Mouse (Mus musculus) kidney, adult 8-10 months (tissue): ENCODE data around the gene Slc35g2.

Experiments
- DNase-seq, 2 experiments: peaks; one replicate each; pipeline ENCODE4 v3.0.0; 2022

Gene Slc35g2

DNA sequence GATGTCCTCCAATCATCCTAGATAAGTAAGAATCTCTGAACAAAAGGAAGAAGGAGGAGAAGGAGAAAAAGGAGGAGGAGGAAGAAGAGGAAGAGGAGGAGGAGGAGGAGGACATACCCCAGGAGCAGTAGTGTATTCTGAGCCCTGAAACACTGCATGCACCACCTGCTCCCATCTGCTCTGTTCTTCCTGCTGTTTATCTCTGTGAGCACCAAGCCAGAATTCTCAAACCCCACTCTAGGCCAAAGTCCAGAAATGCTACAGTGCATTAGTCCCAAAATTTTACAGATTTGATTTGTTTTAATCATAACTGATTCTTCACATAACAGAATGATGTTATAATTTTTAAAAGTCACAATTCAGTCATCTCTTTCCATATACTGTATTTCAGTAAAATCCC, 11.9 kb downstream of the Slc35g2 start:
- DNase-seq, result no peak

DNA sequence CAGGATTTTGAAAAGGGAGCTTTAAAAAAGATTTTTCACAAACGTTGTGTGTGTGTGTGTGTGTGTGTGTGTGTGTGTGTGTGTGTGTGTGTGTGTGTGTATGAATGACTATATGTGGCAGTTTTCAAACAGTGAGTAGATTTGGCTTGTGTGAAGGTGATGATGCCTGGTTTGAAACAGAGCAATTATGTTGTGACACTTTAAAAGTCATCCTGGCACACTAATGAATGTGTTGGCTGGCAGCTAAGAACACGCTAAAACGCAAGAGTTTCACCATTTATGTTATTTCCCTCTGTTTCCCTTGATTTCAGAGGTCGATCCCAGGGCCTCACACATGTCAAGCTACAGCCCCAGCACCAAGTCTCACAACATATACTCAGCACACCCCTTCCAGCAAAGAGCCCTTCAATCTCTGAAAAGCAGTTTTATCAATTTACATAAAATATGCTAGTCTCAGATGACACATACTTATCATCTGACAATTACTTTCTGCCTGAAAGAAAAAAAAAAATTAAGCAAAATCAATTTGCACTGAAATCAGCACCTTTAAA, 12.8 kb downstream of the Slc35g2 start:
- no peak for DNase-seq

DNA sequence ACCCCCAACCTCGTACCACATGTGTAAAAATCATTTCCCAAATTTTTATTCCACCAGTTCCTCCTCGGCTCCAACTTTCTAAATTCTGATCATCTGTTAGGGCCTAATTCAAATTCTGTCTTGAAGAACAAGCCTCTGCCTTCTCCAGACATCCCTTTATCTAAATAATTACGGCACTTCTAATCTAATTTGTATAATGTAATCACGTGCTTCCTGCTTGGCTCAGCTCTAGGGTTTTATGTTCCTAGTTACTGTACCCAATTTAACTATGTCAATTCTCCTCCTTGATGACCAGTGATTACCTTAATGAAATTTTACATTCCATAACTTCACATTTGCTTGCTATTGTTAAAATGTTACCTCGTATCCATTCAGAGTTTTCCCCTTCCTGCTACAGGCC, 15.2 kb downstream of the Slc35g2 start:
- no peak for DNase-seq

DNA sequence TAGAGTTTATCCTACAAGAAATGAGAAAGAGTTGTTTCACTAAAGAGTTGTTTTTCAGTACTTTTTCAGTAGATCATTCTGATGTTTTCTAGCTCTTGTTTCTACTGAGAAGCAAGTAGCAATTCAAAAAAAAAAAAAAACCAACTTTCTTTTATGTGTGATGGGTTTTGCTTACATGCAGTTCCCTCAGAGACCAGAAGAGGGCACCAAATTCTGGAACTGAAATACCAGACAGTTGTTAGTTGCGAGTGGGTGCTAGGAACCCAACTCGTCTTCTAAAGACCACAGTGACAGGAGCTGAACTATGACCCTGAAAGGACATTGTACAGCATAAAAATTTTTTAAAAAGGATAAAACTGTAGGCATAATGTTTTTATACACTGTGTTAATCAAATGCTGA, 22.6 kb downstream of the Slc35g2 start:
- DNase-seq, result no peak

DNA sequence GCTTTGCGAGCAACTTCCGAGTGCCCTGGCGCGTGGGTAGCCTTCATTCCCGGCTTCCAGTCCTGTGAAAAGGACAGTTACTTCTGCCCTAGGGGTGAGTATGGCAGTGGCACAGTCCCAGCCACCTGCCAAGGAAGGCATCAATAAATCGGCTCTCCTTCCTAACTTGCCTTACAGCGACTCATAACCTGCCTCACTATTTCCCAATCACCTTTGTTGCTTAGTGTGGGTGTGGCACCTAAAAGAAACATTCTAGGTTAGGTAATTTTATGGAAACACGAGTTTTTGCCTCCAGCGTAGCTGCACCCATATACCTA, 24.3 kb downstream of the Slc35g2 start:
- peak in 1 of 2 experiments; percentile 16 for DNase-seq

DNA sequence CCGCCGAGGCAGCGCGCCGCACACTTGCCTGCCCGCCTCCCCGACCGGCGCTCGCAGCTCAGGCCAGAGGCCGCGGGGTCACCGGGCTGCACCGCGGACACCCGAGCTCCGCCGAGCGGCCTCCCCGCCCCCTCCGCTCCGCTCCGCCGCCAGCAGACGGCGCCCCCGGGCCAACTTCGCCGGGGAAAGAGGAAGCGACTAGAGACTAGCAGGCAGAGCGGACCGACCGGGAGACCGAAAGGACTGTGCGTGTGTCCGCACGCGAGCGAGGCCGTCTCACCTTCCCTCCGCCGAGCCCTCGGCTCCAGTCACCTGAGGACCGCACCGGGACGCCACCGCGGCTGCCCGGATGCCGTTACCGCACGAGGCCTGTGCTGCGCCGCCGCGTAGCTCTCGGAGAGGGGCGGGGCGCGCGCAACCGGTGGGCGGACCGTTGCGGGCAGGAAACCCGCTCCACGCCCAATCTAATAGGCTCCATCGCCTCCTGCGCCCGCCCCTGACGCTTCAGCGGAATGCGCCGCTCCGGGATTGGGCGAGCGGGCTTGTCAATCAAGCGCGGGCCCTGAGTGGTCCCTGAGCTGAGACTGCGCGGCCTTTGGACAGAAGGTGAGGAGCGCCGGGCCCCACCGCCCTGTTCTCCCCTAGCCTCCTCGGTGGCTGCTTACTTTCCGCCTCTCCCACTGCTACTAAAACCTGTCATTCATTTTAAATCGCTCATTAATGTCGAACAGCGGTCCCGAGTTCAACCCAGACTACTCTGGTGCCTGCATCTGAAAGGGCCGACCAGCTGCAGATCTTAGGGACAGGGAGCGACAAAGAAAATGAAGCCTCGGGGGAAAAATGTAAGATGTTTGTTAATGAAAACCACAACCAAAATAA, 24.9 kb downstream of the Slc35g2 start, which contains the start of gene Nck1:
Gene Nck1 (minus strand): TSS at position 420 of the 879 bp plus-strand sequence.
- peak; percentile 99 for DNase-seq

DNA sequence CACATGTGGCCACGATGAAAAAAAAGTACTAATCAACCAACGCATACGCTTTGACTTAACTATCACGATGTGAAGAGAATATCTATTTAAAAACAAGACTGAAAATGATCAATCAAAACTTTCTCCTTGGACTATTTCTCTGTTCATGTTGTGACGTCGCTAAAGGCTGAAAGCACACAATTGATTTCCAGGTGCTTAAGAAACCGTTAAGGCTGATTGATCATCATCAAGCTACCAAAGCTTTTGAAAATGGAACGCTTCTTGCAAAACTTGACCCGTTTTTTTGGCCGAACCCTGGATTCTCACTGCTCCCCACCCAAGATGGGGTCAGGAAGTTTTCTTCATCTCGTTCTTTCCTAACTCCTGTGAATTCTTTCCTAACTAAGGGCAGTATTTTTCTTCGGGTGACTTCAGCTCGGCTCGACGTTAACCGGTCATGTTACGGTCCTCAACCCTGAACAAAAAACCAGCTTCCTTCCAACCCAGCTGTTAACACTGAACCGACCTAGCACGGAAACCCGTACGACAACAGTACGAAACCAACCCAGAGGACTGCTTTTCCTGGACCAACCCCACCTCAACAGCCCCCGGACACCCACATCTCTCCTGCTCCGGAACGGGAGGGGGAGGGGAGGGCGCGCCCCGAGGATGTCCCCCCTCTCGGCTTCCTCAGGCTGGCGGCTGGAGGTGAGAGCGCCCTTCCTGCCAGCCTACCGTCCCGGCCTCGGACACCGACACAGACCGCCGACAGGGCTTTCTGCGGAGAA, 25.8 kb downstream of the Slc35g2 start:
- DNase-seq, result no peak

DNA sequence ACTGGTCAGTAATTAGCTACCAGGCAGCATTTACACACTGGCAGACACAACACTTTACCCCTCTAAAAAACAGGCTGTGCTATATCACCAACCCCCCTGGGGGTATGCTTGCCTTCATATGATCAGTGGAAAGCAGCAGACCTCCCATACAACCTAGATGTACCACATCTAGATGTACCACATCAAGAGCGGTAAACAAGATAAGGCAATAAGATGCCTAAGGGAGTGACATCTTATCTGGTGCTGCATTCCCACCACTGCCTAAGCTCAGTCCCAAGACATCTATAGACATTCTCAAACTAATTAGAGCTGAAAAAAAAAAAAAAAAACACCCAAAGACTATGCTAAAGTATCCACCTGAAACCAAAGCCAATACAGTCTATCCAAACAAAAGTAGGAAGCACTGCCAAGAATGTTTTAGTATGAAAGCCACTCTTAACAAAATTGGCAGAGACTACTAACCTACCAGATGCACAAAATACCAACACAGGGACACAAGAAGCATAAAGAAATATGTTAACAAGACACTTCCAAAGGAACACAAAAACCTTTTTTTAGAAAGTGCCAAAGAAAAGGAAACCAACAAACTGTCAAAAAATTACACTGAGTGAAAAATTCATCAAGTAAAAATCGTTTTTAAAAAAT, 35.1 kb downstream of the Slc35g2 start:
- DNase-seq, result no peak

DNA sequence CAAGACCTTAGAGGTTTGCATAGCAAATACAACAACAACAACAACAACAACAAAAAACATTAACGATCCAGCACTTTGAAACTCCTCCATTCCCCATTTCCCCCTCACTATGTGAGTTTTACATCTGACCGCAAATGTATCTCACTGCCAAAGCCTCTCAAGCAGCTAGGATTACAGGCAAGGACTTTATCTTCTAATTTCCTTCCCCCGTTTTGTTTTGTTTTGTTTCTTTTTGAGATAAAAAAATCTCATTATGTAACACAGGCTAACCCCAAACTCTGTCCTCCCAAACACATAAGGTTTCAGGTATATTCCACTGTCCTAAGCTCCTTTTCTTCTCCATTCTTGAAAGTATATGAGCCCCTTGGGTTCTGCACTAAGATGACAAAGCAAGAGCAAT, 36.2 kb downstream of the Slc35g2 start:
- no peak for DNase-seq

DNA sequence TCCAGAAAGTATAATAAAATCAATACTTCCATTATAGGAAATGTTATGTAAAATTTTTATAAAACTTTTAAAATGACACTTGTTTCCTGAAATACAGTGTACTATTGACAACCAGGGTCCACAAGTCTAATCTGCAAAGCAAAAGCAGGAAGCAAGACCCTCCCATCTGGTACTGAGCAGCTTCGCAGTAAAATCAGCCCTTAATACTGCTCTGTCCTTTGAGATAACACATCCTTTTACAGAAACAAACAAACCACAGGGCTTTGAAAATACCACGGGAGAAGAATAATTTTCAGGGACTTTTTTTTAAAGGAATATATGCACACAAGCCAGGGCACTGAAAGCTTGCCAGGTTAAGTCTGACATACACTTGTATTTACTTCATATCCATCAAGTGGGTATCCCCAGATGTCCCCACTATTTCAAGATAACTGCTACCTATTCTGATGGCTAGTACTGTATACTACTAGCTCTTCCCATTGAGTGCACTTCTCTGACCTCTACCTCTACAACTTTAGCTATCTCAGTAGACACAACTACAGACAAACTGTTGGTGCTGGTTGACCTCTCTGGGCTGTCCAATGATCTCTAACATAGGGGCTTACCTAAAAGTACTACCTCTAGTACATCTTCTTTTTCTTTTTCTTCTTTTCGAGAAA, 37.9 kb downstream of the Slc35g2 start:
- no peak for DNase-seq

DNA sequence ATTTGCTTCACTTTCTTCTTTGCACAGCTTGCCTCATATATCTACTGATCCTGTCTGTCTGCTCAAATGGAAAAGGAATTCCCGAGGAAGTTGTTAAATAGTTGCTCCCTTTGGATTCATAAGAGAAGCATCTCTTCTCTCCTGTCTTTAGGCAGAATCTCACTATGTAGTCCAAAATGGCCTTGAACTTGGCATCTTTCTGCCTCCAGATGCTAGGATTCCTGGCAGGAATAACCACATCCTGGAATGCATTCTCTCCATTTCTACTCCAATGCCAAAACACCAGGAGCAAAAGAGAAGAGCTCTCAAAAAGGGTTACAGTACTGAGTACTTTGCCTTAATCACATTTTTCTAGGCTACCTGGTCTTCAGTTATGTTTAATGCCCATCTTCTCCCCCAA, 39.6 kb downstream of the Slc35g2 start:
- no peak for DNase-seq

DNA sequence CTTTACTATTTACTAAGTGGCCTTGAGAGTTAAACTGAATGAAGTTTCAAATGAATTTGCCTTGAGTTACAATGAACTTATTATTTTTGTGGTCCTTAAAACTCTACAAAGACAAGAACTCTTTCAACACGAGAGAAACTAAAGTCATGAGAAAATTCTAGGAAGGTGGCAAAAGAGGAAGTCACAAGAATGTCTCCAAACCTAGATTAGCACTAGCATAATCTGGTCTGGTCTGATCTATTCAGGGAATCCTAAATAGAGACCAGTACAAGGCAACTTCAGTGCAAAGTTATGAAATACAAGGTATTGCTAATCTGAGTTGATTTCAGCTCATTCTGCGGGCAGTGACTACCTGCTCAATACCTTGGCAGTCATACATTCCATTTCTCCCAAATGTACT, 45.7 kb downstream of the Slc35g2 start:
- DNase-seq, result no peak

DNA sequence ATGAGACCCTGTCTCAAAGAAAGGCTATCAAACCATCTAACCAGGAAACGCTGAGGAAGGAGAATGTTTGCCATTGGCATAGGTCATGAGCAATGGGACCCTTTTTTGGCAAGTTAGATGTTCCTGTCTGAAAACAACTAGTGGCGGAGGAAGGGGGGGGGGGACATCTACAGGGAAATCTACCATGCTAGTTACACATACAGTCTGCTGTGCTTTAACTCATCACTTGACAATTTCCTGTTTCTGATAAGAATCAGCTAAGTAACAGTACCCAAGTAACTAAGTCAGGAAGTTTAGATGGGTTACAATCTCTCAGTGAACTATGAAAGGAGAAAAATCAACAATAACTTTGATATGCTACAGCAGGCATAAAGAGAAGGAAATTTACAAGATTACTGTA, 48.9 kb downstream of the Slc35g2 start:
- DNase-seq, result no peak

DNA sequence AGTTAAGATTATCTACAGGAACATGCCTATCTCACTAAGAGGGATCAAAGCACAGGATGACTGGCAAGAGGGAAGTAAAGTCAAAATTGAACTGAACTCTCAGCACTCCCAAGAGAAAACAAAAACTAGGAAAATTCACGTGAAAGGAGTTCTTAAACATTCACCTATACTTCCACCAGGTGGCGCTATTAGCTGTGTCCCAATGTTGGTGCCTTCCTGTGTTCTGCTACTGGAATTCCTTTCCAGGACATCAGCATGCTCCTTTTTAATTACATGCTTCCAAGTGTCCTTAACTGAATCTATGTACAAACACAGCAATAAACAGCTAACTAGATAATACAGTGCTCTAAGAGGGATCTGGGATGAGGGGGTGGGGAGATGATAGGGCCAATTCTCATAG, 50.3 kb downstream of the Slc35g2 start:
- DNase-seq, result peak; percentile 43 to 46

DNA sequence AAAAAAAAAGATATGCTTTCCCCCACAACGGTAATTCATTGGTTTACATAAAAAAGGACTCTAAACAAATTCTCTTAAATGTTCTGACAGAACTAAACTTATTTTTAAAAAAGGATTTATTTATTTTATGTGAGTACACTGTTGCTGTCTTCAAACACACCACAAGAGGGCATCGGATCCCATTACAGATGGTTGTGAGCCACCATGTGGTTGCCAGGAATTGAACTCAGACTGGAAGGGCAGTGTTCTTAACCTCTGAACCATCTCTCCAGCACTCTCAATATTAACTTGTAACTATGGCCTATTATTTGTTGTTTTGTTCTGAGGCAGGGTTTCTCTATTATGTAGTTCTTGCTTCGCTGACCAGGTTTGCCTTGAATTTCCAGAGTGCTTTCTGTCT, 50.9 kb downstream of the Slc35g2 start:
- DNase-seq, result peak in 1 of 2 experiments; percentile 9

DNA sequence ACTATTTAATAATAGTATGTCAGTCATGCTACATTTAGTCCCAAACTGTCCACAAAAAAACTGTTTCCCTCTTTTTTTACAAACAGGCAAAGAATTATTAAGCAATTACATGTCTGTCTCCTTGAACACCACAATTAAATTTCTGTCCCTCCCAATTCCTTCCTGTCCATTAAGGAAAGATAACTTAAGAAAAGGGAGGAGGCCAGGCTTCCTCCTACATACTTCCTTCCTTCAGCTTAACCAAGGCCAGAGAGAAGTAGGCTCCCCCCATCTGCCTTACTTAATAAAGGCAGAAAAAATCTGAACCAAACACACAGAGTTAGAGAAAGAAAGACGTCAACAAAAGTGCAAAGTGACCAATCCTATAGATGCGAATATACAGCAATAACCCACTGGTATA, 63.3 kb downstream of the Slc35g2 start:
- peak in 1 of 2 experiments; percentile 19 for DNase-seq

DNA sequence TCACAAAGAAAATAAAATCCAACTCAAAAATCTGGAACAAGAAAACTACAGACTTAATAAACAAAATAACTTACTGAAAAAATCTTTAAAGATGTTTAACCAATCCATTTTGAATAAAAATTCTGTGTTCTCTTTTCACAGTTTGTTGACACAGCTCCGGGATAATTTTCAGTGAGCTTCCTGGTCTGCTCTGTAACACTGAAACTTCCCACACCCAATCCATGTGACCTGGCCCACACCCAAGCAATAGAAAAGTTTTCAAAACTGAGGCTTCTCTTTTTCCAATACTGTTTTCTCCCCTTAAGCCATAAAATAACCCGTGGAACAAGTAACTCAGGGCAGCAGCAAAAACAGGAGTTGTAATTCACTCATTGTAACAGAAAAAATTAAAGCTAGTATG, 64.2 kb downstream of the Slc35g2 start:
- DNase-seq, result peak; percentile 27 to 53

DNA sequence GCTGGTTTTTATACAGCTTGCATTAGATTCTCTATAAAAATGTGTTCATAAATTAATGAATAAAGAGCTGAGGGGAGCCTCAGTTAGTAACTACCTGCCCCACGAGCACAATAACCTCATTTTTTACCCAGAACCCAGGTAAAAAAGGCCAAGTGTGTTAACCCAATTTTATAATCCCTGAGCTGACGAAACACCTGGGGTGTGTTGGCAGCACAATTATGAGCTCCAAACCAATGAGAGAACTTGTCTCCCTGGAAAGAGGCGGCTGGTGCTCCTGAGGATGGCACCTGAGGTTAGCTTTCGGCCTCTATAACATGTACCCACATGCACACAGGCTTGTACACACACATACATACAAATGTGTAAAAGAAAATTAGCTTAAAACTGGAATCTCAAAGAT, 65.4 kb downstream of the Slc35g2 start:
- no peak for DNase-seq
